Mouse (Mus musculus) bone marrow, adult 2 months (tissue): ENCODE data around the gene Nkx2-1. TPM values are rescaled to one million over a fixed set of nuclear protein-coding genes. Genes with fewer than 3 reads are reported as not detected.

Experiments
- H3K27ac ChIP-seq: fragments of 200-500 bp; 2 replicates; pipeline ENCODE4 v1.5.1; 2012; ENCODE audit warnings: low read depth, mild to moderate bottlenecking, control low read depth, inconsistent platforms, low read length; ENCODE audit not compliant: control insufficient read depth, poor library complexity, insufficient read depth
- H3K4me1 ChIP-seq: fragments of 200-500 bp; 2 replicates; pipeline ENCODE4 v1.6.1; 2011; ENCODE audit warnings: low read length; ENCODE audit not compliant: control insufficient read depth, insufficient read depth
- H3K4me3 ChIP-seq: fragments of 200-500 bp; replicated peaks from 2 replicates; pipeline ENCODE3; 2011; ENCODE audit warnings: mild to moderate bottlenecking, low read depth, low read length, control low read depth; ENCODE audit not compliant: control insufficient read depth
- CTCF ChIP-seq: fragments of 200-500 bp; IDR thresholded peaks from 2 replicates; pipeline ENCODE4 v1.5.1; 2011; ENCODE audit warnings: low read length, control low read depth; ENCODE audit not compliant: control insufficient read depth, insufficient read depth
- POLR2A ChIP-seq: fragments of 200-500 bp; IDR thresholded peaks from 2 replicates; pipeline ENCODE4 v1.6.1; 2011; ENCODE audit warnings: low read depth, mild to moderate bottlenecking, control low read depth, low read length, borderline replicate concordance; ENCODE audit not compliant: control insufficient read depth
- WGBS: fragments of 180-500 bp; shearing (Covaris S2); methylation state at CpG from one replicate; pipeline ENCODE4 v1.1.7; 2018; 5-methylcytosine and 5-hydroxymethylcytosine counted together
- polyA plus RNA-seq: library from polyadenylated mRNA; stranded (reverse); fragments of >200 nt; gene quantifications from 2 replicates; pipeline ENCODE4 v1.2.4, GENCODE M21; 2011; ENCODE audit warnings: low replicate concordance; ENCODE audit not compliant: missing spikeins, insufficient read depth, insufficient read length

The Nkx2-1 gene
- polyA plus RNA-seq, result not detected in 2 replicates

DNA sequence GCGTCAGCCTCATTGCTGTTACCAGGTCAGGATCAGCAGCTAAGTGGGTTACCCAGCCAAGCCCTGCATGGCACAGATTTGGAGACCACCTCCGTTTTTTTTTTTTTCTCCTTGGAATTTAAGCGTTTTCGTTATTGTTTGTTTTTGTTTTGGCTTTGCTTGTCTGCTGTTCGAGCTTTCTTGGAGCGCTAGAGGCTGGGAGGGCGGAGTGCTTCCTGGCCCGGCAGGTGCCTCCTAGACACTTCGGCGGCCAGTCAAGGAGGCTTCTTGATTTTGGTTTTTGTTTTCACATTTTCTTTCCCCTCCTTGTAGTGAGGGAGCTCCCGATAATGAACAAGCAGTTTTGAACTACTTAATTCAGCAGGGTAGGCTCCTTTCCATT, at the start of gene Nkx2-1:
Gene Nkx2-1 (minus strand): TSS at position 25 of the 382 bp plus-strand sequence.
- 6% methylated on average over 11 of the region's 11 CpGs for WGBS
- Histone ChIP-seq H3K27ac (no peak within 1 kb of the TSS), H3K4me3 (no peak within 1 kb of the TSS), H3K4me1 (no peaks in the 10 kb centered on the region)
- no peak for TF ChIP-seq POLR2A
- no peak for TF ChIP-seq CTCF

DNA sequence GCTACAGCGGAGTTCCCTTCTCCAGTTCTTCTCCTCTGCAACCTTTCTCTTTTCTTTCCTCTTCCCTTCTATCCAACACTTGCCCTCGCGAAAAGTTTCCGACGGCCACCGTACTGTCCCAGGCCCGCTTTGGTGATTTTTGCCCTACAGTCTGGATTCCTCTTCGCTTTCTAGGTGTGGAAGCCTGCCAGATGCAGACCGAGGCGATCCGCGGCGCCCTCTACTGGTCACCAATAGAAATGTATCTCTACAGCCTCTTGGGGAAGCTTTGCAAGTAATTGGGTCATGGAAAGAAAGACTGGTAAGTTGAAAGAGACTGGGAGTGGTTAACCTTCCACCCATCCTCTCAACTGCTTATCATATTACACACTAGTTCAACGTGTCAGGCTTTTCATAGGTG, 4.4 kb upstream of the Nkx2-1 start:
- H3K4me3 ChIP-seq, result no peak overlapping the region
- H3K4me1 ChIP-seq, result no peaks in the 10 kb centered on the region
- 5% methylated on average over 14 of the region's 14 CpGs for WGBS
- TF ChIP-seq CTCF, result peak; percentile 58
- TF ChIP-seq POLR2A, result no peak
- H3K27ac ChIP-seq, result no peak overlapping the region

DNA sequence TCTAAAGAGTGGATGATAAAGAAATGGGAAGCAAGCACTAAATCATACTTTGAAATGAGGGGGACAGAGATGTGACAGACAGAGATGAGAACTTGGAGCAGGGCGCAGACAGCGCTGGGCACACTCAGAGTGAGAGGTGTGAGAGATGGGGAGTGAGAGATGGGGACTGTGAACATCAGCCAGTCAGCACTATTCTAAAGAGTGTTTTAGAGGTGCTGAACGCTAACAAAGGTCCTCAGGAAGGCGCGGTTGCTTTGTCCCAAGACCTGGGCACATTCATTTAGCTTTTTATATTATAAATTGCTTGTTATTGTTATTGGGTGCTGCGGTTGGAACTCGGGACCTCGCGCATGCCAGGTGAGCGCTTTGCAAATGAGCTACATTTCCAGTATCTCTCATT, 3.9 kb upstream of the Nkx2-1 start:
- no peak overlapping the region for H3K4me3 ChIP-seq
- TF ChIP-seq CTCF (no peak), POLR2A (no peak)
- H3K4me1 ChIP-seq, result no peaks in the 10 kb centered on the region
- H3K27ac ChIP-seq, result no peak overlapping the region
- 7% methylated on average over 10 of the region's 10 CpGs for WGBS

DNA sequence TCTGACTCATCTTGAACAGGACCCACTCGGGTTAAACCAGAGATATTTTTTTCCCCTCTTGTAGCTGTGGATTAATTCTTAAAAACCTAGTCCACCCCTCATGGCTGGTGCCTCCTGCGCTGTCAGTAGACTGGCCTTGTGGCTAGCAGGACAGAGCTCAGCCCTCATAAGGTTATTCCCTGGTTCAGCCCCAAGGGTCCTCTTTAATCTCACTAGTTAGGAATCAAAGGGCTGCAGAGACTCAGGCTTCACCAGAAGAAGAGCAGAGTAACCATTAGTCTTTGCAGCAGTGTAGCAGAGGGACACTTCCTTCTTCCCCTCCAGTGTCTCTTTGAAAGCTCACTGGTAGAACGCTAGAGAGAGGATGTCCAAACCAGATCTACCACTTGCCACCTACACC, 1.9 kb upstream of the Nkx2-1 start:
- no peak for TF ChIP-seq CTCF
- TF ChIP-seq POLR2A, result no peak
- 6% methylated on average over 3 of the region's 3 CpGs for WGBS
- H3K4me1 ChIP-seq, result no peaks in the 10 kb centered on the region
- no peak overlapping the region for H3K27ac ChIP-seq
- H3K4me3 ChIP-seq, result no peak overlapping the region

DNA sequence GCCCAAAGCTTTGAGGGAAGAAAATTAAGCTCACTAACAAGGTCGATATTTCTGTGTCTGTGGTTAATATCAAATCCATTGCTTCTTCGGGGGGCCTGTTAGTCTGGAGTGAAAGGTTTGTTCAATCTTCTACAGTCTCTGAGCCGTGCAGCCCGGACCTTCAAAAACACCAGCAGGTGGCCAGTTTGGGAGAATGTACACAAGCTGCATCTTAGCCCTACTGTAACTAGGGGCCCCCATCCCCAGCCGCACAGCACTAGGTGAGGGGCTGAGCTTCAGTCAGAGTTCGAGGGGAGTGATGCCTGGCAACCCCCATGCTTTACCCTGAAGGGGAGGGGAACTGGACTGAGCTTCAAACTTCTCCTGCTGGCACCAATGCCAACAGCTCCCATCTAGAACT, 1.2 kb upstream of the Nkx2-1 start:
- Histone ChIP-seq H3K27ac (no peak overlapping the region), H3K4me1 (no peaks in the 10 kb centered on the region), H3K4me3 (no peak overlapping the region)
- TF ChIP-seq CTCF, result no peak
- no peak for TF ChIP-seq POLR2A
- WGBS, result 6% methylated on average over 6 of the region's 6 CpGs

- TF ChIP-seq POLR2A (no peak), CTCF (no peak)
- Histone ChIP-seq H3K27ac (no peak overlapping the region), H3K4me3 (no peak overlapping the region), H3K4me1 (no peaks in the 10 kb centered on the region)
- WGBS, result 3% methylated on average over 19 of the region's 19 CpGs
These were observed 634 bp upstream of the Nkx2-1 start for GRCm38 (mm10) chr12:56537342-56537741.

DNA sequence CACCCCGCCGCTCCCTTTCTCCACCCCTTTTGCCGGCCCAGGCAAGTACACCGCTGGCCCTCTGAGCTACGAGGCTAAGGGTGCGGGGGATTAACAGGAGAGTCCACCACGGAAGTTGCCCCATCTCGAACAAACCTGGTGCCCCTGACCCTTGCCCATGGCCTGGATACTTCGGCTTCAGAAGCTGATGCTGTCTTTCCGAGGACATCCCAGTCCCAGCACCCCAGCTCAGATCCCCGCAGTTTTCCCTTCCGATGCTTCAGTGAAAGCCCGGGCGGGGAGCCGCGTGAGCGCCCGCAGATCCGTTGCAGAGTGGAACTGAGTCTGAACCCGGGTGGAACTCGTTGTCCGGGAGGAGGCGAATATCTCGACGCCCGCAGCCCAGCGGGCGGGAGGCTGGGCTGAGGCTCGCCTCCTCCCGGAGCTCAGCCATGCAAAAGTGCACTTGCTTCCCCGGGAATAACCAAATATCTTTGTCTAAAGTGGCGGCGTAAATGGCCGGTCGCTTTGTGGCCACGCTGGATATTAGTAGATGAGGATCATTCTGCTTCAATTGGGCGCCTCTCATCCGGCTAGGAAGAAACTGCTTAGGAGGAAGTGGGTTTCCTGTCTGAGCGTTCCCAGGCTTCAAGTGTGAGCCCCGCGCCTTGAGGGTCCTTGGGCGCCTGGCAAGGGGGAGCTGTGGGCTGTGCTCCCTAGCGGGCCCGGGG, 379 bp downstream of the Nkx2-1 start:
- Histone ChIP-seq H3K27ac (no peak overlapping the region), H3K4me3 (no peak overlapping the region), H3K4me1 (no peaks in the 10 kb centered on the region)
- WGBS, result 2% methylated on average over 44 of the region's 44 CpGs
- TF ChIP-seq CTCF (no peak), POLR2A (no peak)

DNA sequence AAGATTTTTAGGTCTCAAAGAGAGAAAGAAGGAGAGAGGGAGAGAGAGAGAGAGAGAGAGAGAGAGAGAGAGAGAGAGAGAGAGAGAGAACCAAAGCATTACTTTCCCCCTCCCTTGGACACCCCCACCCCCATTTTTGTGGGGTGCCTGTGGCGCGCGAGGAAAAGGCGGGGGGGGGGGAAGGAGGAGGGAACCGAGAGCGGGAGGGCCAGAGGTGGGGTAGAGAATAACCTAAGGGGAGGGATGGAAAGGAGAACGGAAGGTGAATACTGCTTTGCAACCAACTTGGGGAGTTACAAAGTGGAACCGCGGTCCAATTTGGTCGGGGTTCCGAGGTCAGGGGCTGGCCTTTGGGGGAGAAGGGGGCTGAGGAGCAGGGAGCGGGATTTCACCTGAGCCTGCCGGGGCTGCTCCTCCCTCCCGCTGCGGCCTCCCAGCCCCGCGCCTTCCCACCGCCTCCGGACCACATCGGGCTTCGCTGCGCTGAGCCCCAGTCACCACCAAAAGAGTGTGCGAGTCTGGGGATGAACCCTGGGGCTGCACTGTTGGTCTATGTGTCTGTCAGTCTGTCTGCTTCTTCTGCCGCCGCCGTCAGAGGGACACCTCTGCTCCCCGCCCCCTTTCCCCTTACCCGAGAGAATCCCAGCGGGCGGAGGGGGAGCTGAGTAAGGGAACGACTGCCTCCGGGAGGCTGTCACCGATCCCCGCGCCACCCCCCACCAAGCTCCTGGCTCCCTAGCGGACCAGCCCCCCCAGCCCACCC, 1.1 kb downstream of the Nkx2-1 start:
- Histone ChIP-seq H3K4me3 (no peak overlapping the region), H3K27ac (no peak overlapping the region), H3K4me1 (no peaks in the 10 kb centered on the region)
- no peak for TF ChIP-seq POLR2A
- no peak for TF ChIP-seq CTCF
- 3% methylated on average over 36 of the region's 36 CpGs for WGBS
